Mouse (Mus musculus) heart, postnatal 0 days (tissue): ENCODE measurements around the gene Tmem251. TPM values are rescaled to one million over a fixed set of nuclear protein-coding genes. Genes with fewer than 3 reads are reported as not detected.

Experiments used
- ATAC-seq: fragments of 200-750 bp; cut with Nextera tagmentation; 2 replicates; pipeline ENCODE4 v1.8.0; 2017; ENCODE audit warnings: low read depth, moderate number of reproducible peaks, moderate library complexity; ENCODE audit not compliant: insufficient read depth
- DNase-seq: peaks from one replicate; pipeline ENCODE4 v3.0.0-alpha.2; 2016; ENCODE audit warnings: low spot score
- H3K27ac ChIP-seq: fragments of 300-500 bp; sonication (generic); 2 replicates; pipeline ENCODE4 v1.5.1; 2014; ENCODE audit warnings: low read depth, mild to moderate bottlenecking
- H3K27me3 ChIP-seq: fragments of 300-500 bp; sonication (generic); 2 replicates; pipeline ENCODE4 v1.6.1; 2014; ENCODE audit warnings: low read length, mixed read lengths; ENCODE audit not compliant: control insufficient read depth, insufficient read depth
- H3K36me3 ChIP-seq: fragments of 300-500 bp; sonication (generic); replicated peaks from 2 replicates; pipeline ENCODE4 v1.6.1; 2014; ENCODE audit warnings: low read length, mixed read lengths; ENCODE audit not compliant: control insufficient read depth, insufficient read depth
- H3K4me1 ChIP-seq: fragments of 300-500 bp; sonication (generic); 2 replicates; pipeline ENCODE4 v1.6.1; 2014; ENCODE audit warnings: antibody characterized with exemption; ENCODE audit not compliant: control insufficient read depth, insufficient read depth
- H3K4me2 ChIP-seq: fragments of 300-500 bp; sonication (generic); 2 replicates; pipeline ENCODE4 v1.6.1; 2014; ENCODE audit warnings: low read depth, mild to moderate bottlenecking, low read length, moderate library complexity
- H3K4me3 ChIP-seq: fragments of 300-500 bp; sonication (generic); 2 replicates; pipeline ENCODE4 v1.5.1; 2014; ENCODE audit warnings: low read depth, low read length
- H3K9ac ChIP-seq: fragments of 300-500 bp; sonication (generic); replicated peaks from 2 replicates; pipeline ENCODE4 v1.6.1; 2014; ENCODE audit warnings: low read depth, low read length, mixed read lengths
- H3K9me3 ChIP-seq: fragments of 300-500 bp; sonication (generic); replicated peaks from 2 replicates; pipeline ENCODE4 v1.6.1; 2016; ENCODE audit warnings: low read length; ENCODE audit not compliant: control insufficient read depth
- CTCF ChIP-seq: IDR thresholded peaks from 2 replicates; pipeline ENCODE4 v1.5.1; 2016; ENCODE audit warnings: antibody characterized with exemption, control low read depth, low read depth
- EP300 ChIP-seq: IDR thresholded peaks from 2 replicates; pipeline ENCODE4 v1.6.1; 2016; ENCODE audit warnings: antibody characterized with exemption, low read depth
- WGBS: fragments of 180-500 bp; shearing (Covaris S2); extraction: QIAGEN DNeasy Blood & Tissue Kit; methylation state at CpG from one replicate; pipeline ENCODE4 v1.1.7; 2014; 5-methylcytosine and 5-hydroxymethylcytosine counted together
- polyA plus RNA-seq: library from polyadenylated mRNA; unstranded; fragments of >200 nt; fragmentation: Nextera tagmentation; extraction: Ambion mirVana; gene quantifications from 2 replicates; pipeline ENCODE4 v1.2.1, GENCODE M21; 2015
- total RNA-seq: library from RNA; depleted of rRNA; stranded (reverse); fragments of >200 nt; gene quantifications from 2 replicates; pipeline ENCODE4 v1.2.3, GENCODE M21; 2014; ENCODE audit warnings: low replicate concordance; rRNA removed

The Tmem251 gene
- total and polyA plus RNA-seq, 2 experiments from 2014 or later = 2.6 to 10.0 TPM

- H3K4me1 ChIP-seq = no peaks in the 10 kb centered on the region
- TF ChIP-seq CTCF = no peak
- TF ChIP-seq EP300 = no peak
- H3K4me3 ChIP-seq = no peak overlapping the region
- no peak overlapping the region for H3K9ac ChIP-seq
- no peaks in the 10 kb centered on the region for H3K9me3 ChIP-seq
- H3K36me3 ChIP-seq = peaks cover 60% of the 10 kb centered on the region
- ATAC-seq = no peak
- no peak overlapping the region for H3K27ac ChIP-seq
- no peaks in the 10 kb centered on the region for H3K27me3 ChIP-seq
- 81% methylated on average over 19 of the region's 19 CpGs for WGBS
- no peak overlapping the region for H3K4me2 ChIP-seq
- no peak for DNase-seq
Observed at GRCm38 (mm10) chr12:102784899-102785592, 41.5 kb downstream of the Tmem251 start.

GRCm38 (mm10) chr12:102785593-102785985 lies 42.0 kb downstream of the Tmem251 start:
- H3K4me3 ChIP-seq = no peak overlapping the region
- no peak overlapping the region for H3K27ac ChIP-seq
- ATAC-seq = no peak
- TF ChIP-seq CTCF (no peak), EP300 (no peak)
- no peak overlapping the region for H3K9ac ChIP-seq
- WGBS = 83% methylated on average over 5 of the region's 5 CpGs
- no peaks in the 10 kb centered on the region for H3K9me3 ChIP-seq
- no peak for DNase-seq
- H3K36me3 ChIP-seq = peaks cover 66% of the 10 kb centered on the region
- no peaks in the 10 kb centered on the region for H3K4me1 ChIP-seq
- no peak overlapping the region for H3K4me2 ChIP-seq
- no peaks in the 10 kb centered on the region for H3K27me3 ChIP-seq

DNA sequence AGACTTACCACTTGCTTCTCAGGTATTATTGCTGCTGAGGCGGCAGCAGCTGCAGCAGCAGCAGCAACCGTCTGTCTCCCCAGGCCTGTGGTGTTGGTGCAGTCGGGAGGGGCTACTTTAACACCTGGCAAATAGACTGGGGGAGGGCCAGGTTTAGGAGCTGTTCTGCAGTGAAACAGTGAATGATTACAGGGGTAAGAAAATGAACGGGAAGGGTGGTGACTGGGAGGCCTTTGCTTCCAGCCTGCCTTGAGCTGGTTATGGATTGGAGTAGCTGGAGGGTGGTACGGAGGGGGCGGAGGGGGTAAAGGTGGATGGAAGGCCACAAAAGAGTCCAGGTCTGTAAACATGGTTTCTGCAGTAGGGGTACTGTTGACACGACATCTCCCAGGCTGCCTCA lies 44.4 kb downstream of the Tmem251 start:
- Histone ChIP-seq H3K9ac (no peak overlapping the region), H3K36me3 (peaks cover 73% of the 10 kb centered on the region), H3K27ac (no peak overlapping the region), H3K9me3 (no peaks in the 10 kb centered on the region), H3K4me2 (no peak overlapping the region), H3K4me1 (no peaks in the 10 kb centered on the region), H3K27me3 (no peaks in the 10 kb centered on the region), H3K4me3 (no peak overlapping the region)
- WGBS = 89% methylated on average over 7 of the region's 7 CpGs
- TF ChIP-seq CTCF = no peak
- no peak for TF ChIP-seq EP300
- no peak for ATAC-seq
- no peak for DNase-seq

Other genes starting within 250 kb of the Tmem251 start
- gene Chga, start 188.8 kb upstream of the Tmem251 start, total RNA-seq = not detected in 2 replicates
- 0.08 TPM in 1 of 2 replicates, not detected in the other for gene Chga, start 188.8 kb upstream of the Tmem251 start, polyA plus RNA-seq
- gene Itpk1, start 38.8 kb upstream of the Tmem251 start, total RNA-seq = 6.5 and 9.4 TPM in 2 replicates
- gene Itpk1, start 38.8 kb upstream of the Tmem251 start, polyA plus RNA-seq = 2.6 and 3.1 TPM in 2 replicates
- gene Moap1, start 101 bp upstream of the Tmem251 start, total RNA-seq = 1.2 TPM in 1 of 2 replicates, not detected in the other
- 11.3 and 11.6 TPM in 2 replicates for gene Moap1, start 101 bp upstream of the Tmem251 start, polyA plus RNA-seq
- not detected in 2 replicates for gene Gm28051, start 14.0 kb downstream of the Tmem251 start, total RNA-seq
- not detected in 2 replicates for gene Gm28051, start 14.0 kb downstream of the Tmem251 start, polyA plus RNA-seq
- gene Gon7, start 14.0 kb downstream of the Tmem251 start, total RNA-seq = 1.8 and 5.7 TPM in 2 replicates
- gene Gon7, start 14.0 kb downstream of the Tmem251 start, polyA plus RNA-seq = 17.2 and 20.5 TPM in 2 replicates
- 44.0 and 52.3 TPM in 2 replicates for gene Ubr7, start 14.2 kb downstream of the Tmem251 start, total RNA-seq
- 22.4 and 23.5 TPM in 2 replicates for gene Ubr7, start 14.2 kb downstream of the Tmem251 start, polyA plus RNA-seq
- gene Gm20604, start 14.9 kb downstream of the Tmem251 start, total RNA-seq = 5.7 and 11.2 TPM in 2 replicates
- gene Gm20604, start 14.9 kb downstream of the Tmem251 start, polyA plus RNA-seq = 12.1 and 13.4 TPM in 2 replicates
- gene Btbd7, start 134.7 kb downstream of the Tmem251 start, total RNA-seq = 31.3 and 37.4 TPM in 2 replicates
- 8.4 and 8.6 TPM in 2 replicates for gene Btbd7, start 134.7 kb downstream of the Tmem251 start, polyA plus RNA-seq
- not detected in 2 replicates for gene Cox8c, start 155.6 kb downstream of the Tmem251 start, total RNA-seq
- not detected in 2 replicates for gene Cox8c, start 155.6 kb downstream of the Tmem251 start, polyA plus RNA-seq
- 0.19 TPM in 1 of 2 replicates, not detected in the other for gene Unc79, start 205.1 kb downstream of the Tmem251 start, total RNA-seq
- 0.04 and 0.07 TPM in 2 replicates for gene Unc79, start 205.1 kb downstream of the Tmem251 start, polyA plus RNA-seq